Mouse (Mus musculus) heart, embryonic 13.5 days (tissue): ENCODE measurements around the gene Kremen2. TPM values are rescaled to one million over a fixed set of nuclear protein-coding genes. Genes with fewer than 3 reads are reported as not detected.
A peak's percentile ranks its signal among the peaks of the same experiment; 100 is the strongest.

Experiments used
- ATAC-seq: fragments of 200-750 bp; cut with Nextera tagmentation; 2 replicates; pipeline ENCODE4 v1.8.0; 2017; ENCODE audit warnings: moderate TSS enrichment; ENCODE audit not compliant: insufficient number of reproducible peaks, low FRiP score, low TSS enrichment; ENCODE audit errors: extremely low read depth
- H3K27ac ChIP-seq: fragments of 300-500 bp; sonication (generic); replicated peaks from 2 replicates; pipeline ENCODE4 v1.5.1; 2015; ENCODE audit warnings: moderate library complexity, mild to moderate bottlenecking, inconsistent platforms
- H3K27me3 ChIP-seq: fragments of 300-500 bp; sonication (generic); replicated peaks from 2 replicates; pipeline ENCODE4 v1.6.1; 2015; ENCODE audit warnings: mild to moderate bottlenecking, inconsistent platforms
- H3K36me3 ChIP-seq: fragments of 300-500 bp; sonication (generic); 2 replicates; pipeline ENCODE4 v1.6.1; 2015; ENCODE audit warnings: mild to moderate bottlenecking, inconsistent platforms
- H3K4me1 ChIP-seq: fragments of 300-500 bp; sonication (generic); 2 replicates; pipeline ENCODE4 v1.6.1; 2015; ENCODE audit warnings: inconsistent platforms
- H3K4me2 ChIP-seq: fragments of 300-500 bp; sonication (generic); 2 replicates; pipeline ENCODE4 v1.6.1; 2015; ENCODE audit warnings: inconsistent platforms, mild to moderate bottlenecking, moderate library complexity
- H3K4me3 ChIP-seq: fragments of 300-500 bp; sonication (generic); 2 replicates; pipeline ENCODE4 v1.5.1; 2015; ENCODE audit warnings: moderate library complexity, mild to moderate bottlenecking, inconsistent platforms
- H3K9ac ChIP-seq: fragments of 300-500 bp; sonication (generic); 2 replicates; pipeline ENCODE4 v1.6.1; 2015; ENCODE audit warnings: inconsistent platforms, mild to moderate bottlenecking, moderate library complexity
- H3K9me3 ChIP-seq: fragments of 300-500 bp; sonication (generic); 2 replicates; pipeline ENCODE4 v1.6.1; 2016; ENCODE audit warnings: inconsistent platforms
- WGBS: fragments of 180-500 bp; shearing (Covaris S2); methylation state at CpG from one replicate; pipeline ENCODE4 v1.1.7; 2015; ENCODE audit warnings: mixed read lengths; 5-methylcytosine and 5-hydroxymethylcytosine counted together
- polyA plus RNA-seq: library from polyadenylated mRNA; unstranded; fragments of >200 nt; fragmentation: Nextera tagmentation; extraction: Ambion mirVana; gene quantifications from 2 replicates; pipeline ENCODE4 v1.2.1, GENCODE M21; 2015

Gene Kremen2
- polyA plus RNA-seq, 1 experiment from 2014 or later: 0.32 TPM

GRCm38 (mm10) chr17:23742941-23743340 is 2.7 kb downstream of the Kremen2 start:
- Histone ChIP-seq H3K4me3 (peak overlapping the region; percentile 35; the same call in 1 of the 2 replicates), H3K4me1 (peaks cover 53% of the 10 kb centered on the region), H3K27ac (no peak overlapping the region), H3K36me3 (no peaks in the 10 kb centered on the region), H3K9me3 (no peaks in the 10 kb centered on the region), H3K4me2 (peak overlapping the region; percentile 51; the same call in 1 of the 2 replicates), H3K27me3 (peaks cover 90% of the 10 kb centered on the region), H3K9ac (no peak overlapping the region)
- ATAC-seq: no peak
- 55% methylated on average over 12 of the region's 12 CpGs for WGBS

GRCm38 (mm10) chr17:23742210-23742793 is 3.3 kb downstream of the Kremen2 start:
- H3K9me3 ChIP-seq: no peaks in the 10 kb centered on the region
- peak overlapping the region; percentile 51 for H3K4me2 ChIP-seq
- WGBS: 8% methylated on average over 44 of the region's 44 CpGs
- peak overlapping the region; percentile 35 for H3K4me3 ChIP-seq
- H3K4me1 ChIP-seq: peaks cover 54% of the 10 kb centered on the region
- H3K27ac ChIP-seq: no peak overlapping the region
- H3K9ac ChIP-seq: no peak overlapping the region
- peaks cover 90% of the 10 kb centered on the region for H3K27me3 ChIP-seq
- ATAC-seq: no peak
- H3K36me3 ChIP-seq: peaks cover 1% of the 10 kb centered on the region

GRCm38 (mm10) chr17:23741359-23742209 is 4.0 kb downstream of the Kremen2 start:
- H3K36me3 ChIP-seq: peaks cover 8% of the 10 kb centered on the region
- no peak overlapping the region for H3K9ac ChIP-seq
- H3K9me3 ChIP-seq: no peaks in the 10 kb centered on the region
- H3K4me3 ChIP-seq: peak overlapping the region; percentile 35
- WGBS: 42% methylated on average over 38 of the region's 38 CpGs
- no peak for ATAC-seq
- H3K4me1 ChIP-seq: peaks cover 54% of the 10 kb centered on the region
- H3K27me3 ChIP-seq: peaks cover 88% of the 10 kb centered on the region
- H3K27ac ChIP-seq: no peak overlapping the region
- no peak overlapping the region for H3K4me2 ChIP-seq

- WGBS: 4% methylated on average over 13 of the region's 13 CpGs
- Histone ChIP-seq H3K36me3 (peaks cover 18% of the 10 kb centered on the region), H3K27ac (0 out of 2 replicates have a peak within 1 kb of the TSS, but pooled peaks have one; percentile 56), H3K4me3 (peak within 1 kb of the TSS; percentile 72), H3K4me2 (peak within 1 kb of the TSS; percentile 96), H3K27me3 (peaks cover 82% of the 10 kb centered on the region), H3K4me1 (peaks cover 45% of the 10 kb centered on the region), H3K9me3 (no peaks in the 10 kb centered on the region), H3K9ac (peak within 1 kb of the TSS; percentile 79)
- ATAC-seq: peak; percentile 0; the same call in 1 of the 2 replicates
These were observed 5.0 kb downstream of the Kremen2 start, which contains the start of gene Paqr4 for GRCm38 (mm10) chr17:23740598-23741021. Gene Paqr4, minus strand, starts transcription at chr17:23740867.

GRCm38 (mm10) chr17:23740136-23740584 is 5.5 kb downstream of the Kremen2 start:
- H3K9me3 ChIP-seq: no peaks in the 10 kb centered on the region
- peak overlapping the region; percentile 79 for H3K9ac ChIP-seq
- peaks cover 40% of the 10 kb centered on the region for H3K4me1 ChIP-seq
- peaks cover 21% of the 10 kb centered on the region for H3K36me3 ChIP-seq
- under 1% methylated on average over 46 of the region's 46 CpGs for WGBS
- peak; percentile 58; the same call in 1 of the 2 replicates for ATAC-seq
- peaks cover 77% of the 10 kb centered on the region for H3K27me3 ChIP-seq
- peak overlapping the region; percentile 96 for H3K4me2 ChIP-seq
- H3K4me3 ChIP-seq: peak overlapping the region; percentile 72
- 0 out of 2 replicates have a peak overlapping the region, but pooled peaks have one; percentile 56 for H3K27ac ChIP-seq

- WGBS: under 1% methylated on average over 48 of the region's 48 CpGs
- ATAC-seq: no peak
These were observed 6.2 kb downstream of the Kremen2 start for GRCm38 (mm10) chr17:23739202-23740135.

GRCm38 (mm10) chr17:23738836-23739201 is 6.8 kb downstream of the Kremen2 start:
- H3K9me3 ChIP-seq: no peaks in the 10 kb centered on the region
- peaks cover 64% of the 10 kb centered on the region for H3K27me3 ChIP-seq
- peak overlapping the region; percentile 72 for H3K4me3 ChIP-seq
- peak overlapping the region; percentile 79 for H3K9ac ChIP-seq
- H3K36me3 ChIP-seq: peaks cover 33% of the 10 kb centered on the region
- no peak overlapping the region for H3K27ac ChIP-seq
- ATAC-seq: no peak
- WGBS: 36% methylated on average over 2 of the region's 2 CpGs
- peaks cover 33% of the 10 kb centered on the region for H3K4me1 ChIP-seq
- peak overlapping the region; percentile 96 for H3K4me2 ChIP-seq

More at GRCm38 (mm10) chr17:23739202-23740135, 6.2 kb downstream of the Kremen2 start:
- Histone ChIP-seq H3K4me2 (peak overlapping the region; percentile 96), H3K36me3 (peaks cover 28% of the 10 kb centered on the region), H3K9ac (peak overlapping the region; percentile 79), H3K27me3 (peaks cover 70% of the 10 kb centered on the region), H3K4me1 (peaks cover 33% of the 10 kb centered on the region), H3K9me3 (no peaks in the 10 kb centered on the region), H3K27ac (peak overlapping the region; percentile 56; the same call in 1 of the 2 replicates), H3K4me3 (peak overlapping the region; percentile 72)

GRCm38 (mm10) chr17:23737493-23738445 is 7.9 kb downstream of the Kremen2 start:
- H3K4me3 ChIP-seq: no peak overlapping the region
- no peak for ATAC-seq
- no peak overlapping the region for H3K4me2 ChIP-seq
- H3K9me3 ChIP-seq: no peaks in the 10 kb centered on the region
- H3K27me3 ChIP-seq: peaks cover 53% of the 10 kb centered on the region
- no peak overlapping the region for H3K27ac ChIP-seq
- 65% methylated on average over 15 of the region's 15 CpGs for WGBS
- no peak overlapping the region for H3K9ac ChIP-seq
- H3K4me1 ChIP-seq: peaks cover 33% of the 10 kb centered on the region
- peaks cover 40% of the 10 kb centered on the region for H3K36me3 ChIP-seq

- Histone ChIP-seq H3K4me3 (no peak overlapping the region), H3K36me3 (peaks cover 40% of the 10 kb centered on the region), H3K27ac (no peak overlapping the region), H3K9ac (no peak overlapping the region), H3K4me2 (no peak overlapping the region), H3K27me3 (peaks cover 29% of the 10 kb centered on the region), H3K4me1 (peaks cover 22% of the 10 kb centered on the region), H3K9me3 (no peaks in the 10 kb centered on the region)
- no peak for ATAC-seq
- WGBS: 68% methylated on average over 1 of the region's 1 CpGs
These were observed 11.3 kb downstream of the Kremen2 start for GRCm38 (mm10) chr17:23734341-23734740.

GRCm38 (mm10) chr17:23730441-23730840 is 15.2 kb downstream of the Kremen2 start:
- Histone ChIP-seq H3K4me1 (peaks cover 22% of the 10 kb centered on the region), H3K9ac (0 out of 2 replicates have a peak overlapping the region, but pooled peaks have one; percentile 14), H3K9me3 (no peaks in the 10 kb centered on the region), H3K4me3 (no peak overlapping the region), H3K27ac (no peak overlapping the region), H3K4me2 (no peak overlapping the region), H3K36me3 (peaks cover 20% of the 10 kb centered on the region), H3K27me3 (no peaks in the 10 kb centered on the region)
- 53% methylated on average over 1 of the region's 1 CpGs for WGBS
- ATAC-seq: no peak
